Mouse (Mus musculus) right cerebral cortex, postnatal 14 days (tissue): ENCODE measurements around the gene Chsy1.

Experiments used
- DNase-seq: peaks from one replicate; pipeline ENCODE4 v3.0.0; 2022

Chsy1 gene

DNA sequence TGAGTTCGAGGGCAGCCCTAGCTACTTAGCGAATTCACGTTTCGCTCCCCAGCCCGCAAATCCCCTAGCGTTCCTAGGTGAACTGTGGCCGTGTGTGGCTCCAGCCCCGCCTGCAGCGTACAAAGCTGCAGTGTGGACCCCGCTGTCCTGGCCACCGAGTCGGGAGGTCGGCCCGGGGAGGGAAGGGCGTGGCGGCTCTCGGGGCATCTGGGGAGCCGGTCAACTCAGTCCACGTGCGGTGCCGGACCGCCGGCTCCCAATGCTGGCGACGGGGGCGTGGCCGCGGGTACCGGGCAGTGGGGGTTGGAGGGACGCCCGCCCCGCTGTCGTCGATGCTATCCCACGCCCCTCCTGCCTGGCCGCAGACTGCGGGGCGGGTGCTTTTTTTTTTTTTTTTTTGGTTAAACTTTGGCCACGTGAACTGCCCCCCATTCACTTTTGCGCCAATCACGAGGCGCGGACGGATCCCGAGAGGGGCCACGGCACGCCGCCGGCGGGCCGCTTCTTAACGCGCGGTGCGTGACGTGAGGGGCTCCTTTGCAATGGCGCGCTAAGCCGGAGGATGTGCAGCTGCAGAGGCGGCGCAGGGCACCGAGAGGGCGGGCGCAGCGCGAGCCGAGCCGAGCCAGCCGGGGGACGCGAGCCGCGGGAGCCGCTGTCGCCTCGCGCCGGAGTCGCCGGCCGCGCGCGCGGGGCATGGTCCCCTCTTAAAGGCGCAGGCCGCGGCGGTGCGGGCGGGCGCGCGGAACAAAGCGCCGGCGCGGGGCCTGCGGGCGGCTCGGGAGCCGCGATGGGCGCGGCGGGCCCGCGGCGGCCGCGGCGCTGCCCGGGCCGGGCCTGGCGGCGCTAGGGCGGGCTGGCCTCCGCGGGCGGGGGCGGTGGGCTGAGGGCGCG, at the start of gene Chsy1:
Chsy1 (plus strand) TSS at position 555 of the 894 bp plus-strand sequence.
- peak; percentile 92 for DNase-seq

DNA sequence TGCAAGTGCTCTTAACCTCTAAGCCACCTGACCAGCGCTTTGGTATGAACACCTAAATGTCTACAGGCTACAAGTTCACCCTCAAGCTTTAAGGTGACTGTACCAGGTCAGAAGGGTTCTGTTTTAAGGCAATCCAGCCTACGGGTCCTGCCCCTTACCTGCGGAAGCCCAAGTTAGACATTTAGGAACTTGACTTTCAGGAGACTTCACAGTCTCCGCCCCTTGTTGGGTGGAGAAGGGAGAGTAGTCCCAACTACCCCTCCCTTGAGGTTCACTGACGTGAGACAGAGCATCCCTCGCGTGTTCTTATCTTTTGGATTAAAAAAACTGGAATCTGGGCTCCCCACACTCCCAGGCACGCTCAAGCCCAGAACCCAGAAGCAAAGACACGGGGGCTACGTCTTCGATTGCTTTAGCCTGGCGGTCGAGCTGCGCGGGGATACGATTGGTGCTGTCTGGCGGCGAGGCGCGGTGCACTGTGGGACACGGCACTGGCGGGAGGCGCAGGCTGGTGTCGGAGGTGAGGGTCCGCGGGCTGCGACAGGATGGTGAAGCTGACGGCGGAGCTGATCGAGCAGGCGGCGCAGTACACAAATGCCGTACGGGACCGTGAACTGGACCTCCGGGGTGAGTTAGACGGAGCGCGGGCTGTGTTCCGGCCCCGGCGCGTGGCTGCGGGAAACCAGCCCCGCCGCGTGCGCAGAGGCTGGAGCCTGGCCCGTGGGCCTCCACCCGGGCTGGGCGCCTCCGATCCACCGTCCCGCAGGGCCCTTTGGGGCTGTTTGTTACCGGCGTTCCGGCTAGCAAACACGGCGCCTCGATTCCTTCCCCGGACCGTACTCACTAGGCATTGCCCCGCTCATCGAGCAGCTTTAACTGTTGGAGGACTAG, 49.0 kb upstream of the Chsy1 start:
- peak; percentile 88 for DNase-seq

DNA sequence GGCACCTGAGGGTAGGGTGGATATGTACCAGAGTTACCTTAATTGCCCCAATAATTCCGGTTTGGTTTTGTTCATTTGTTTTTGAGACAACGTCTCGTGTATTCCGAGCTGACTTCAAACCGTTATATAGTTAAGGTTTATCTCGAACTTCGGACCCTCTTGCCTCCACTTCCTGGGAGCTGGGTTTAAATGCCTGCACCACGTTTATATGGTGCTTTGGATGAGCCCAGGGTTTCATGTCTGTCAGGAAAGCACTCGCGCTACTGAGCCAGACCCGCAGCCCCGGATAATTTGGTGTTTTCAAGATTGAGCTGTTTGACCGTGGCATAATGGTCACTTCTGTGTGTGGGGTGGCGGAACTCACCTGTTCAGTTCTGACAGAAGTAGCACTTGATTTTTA, 48.3 kb upstream of the Chsy1 start:
- no peak for DNase-seq

DNA sequence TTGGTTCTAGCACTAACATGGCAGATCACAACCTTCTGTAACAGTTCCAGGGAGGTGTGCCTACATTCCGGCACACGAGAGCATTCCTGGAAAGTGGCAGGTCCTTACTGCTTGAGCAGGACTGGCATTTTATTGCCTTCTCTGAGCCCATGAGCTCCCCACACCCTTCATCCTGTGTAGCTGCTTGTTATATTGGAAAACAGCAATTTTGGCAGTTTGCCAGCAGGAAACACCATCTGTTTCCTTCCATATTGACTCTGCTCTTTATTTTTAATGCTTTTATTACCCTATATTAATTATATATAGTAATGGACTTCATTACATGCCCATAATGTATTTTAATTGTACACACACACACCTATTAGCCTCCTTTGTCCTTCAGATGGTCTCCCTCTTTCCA, 32.9 kb upstream of the Chsy1 start:
- no peak for DNase-seq

DNA sequence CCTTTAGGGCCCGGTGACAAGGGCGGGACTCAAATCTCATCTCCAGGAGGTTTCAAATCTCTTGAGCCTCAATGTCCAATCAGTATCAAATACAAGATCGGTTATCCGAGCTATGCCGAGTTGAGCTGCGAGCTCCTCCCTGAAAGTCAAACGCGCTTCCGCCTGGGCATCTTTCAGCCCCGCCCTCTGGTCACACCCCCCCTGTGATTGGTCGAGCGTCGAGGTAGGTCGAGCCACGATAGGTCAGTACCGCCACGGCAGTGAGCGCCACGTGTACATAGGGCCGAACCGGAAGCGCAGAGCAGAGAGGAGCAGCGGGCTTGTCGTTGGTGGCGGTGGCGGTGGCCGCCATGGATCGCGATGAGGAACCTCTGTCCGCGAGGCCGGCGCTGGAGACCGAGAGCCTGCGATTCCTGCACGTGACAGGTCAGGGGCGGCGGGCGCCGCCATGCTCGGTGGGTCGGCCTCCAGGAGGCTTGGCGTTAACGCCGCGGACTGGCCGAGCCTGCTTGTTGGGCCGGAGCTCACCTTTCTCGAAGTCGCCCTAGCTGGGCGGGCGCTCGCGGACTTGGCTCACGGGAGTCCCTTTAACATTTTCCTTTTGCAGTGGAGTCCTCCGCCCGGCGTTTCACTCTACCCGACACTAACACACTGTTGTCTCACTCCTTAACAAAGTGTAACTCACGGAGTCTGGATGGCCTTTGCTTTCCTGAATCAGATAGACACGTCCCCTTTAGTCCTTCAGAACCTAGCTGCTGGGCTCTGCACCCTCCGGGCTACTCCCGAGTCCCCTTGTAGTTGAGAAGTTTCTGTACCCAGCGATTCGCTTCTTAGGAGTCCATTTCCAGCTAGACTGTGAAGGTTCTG, 29.7 kb upstream of the Chsy1 start, which contains the start of gene Selenos:
Selenos (plus strand) TSS at position 286 of the 867 bp plus-strand sequence.
- DNase-seq: peak; percentile 95

DNA sequence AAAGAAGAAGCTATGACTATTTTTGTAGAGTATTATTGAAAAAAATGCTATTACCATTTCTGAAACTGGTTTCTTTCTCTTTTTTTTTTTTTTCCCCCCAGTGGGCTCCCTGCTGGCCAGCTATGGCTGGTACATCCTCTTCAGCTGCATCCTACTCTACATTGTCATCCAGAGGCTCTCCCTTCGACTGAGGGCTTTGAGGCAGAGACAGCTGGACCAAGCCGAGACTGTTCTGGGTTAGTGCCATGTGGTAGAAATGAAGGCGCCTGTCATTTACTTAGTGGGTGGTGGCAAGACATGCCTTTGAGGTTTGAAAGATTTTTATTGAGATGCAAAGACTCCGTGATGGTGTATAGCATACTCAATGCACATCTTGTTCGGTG, 29.1 kb upstream of the Chsy1 start:
- DNase-seq: no peak

DNA sequence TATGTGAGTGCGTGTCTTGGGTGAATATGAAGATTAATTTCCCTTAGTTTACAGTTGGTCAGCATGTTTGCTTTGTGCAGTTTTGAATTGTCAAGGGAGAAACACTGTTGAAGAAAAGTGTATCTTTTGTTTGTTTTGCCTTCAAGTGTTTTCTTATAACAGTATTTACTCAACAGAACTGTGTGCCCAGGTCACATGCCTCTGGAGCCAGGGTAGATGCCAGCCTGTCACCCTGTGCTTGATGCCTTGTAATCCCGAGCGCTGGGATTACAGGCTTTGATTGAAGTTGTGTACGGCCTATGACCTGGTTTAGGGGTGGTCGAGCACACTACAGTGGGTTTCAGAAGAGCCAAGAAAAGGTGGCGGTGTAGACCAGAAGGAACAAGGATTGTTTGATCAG, 25.6 kb upstream of the Chsy1 start:
- no peak for DNase-seq

DNA sequence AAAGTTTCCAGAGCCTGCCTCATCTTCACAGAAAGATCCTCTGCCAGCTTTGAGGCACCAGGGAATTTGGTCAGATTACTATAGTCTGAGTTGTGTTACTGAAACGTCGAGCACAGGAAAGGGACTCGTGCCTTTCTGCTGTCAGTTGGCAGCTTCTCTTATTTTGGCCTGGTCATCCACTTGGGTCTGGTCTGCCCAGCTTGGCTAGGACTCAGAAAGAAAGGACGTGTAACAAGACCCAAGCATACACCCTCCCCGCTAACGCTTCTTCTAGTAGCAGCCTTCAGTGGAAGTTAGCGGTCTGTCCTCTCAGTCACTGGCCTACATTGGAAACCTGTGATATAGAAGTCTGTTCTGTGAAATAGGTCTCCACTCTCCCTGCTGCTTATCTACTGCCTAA, 24.8 kb upstream of the Chsy1 start:
- DNase-seq: no peak

DNA sequence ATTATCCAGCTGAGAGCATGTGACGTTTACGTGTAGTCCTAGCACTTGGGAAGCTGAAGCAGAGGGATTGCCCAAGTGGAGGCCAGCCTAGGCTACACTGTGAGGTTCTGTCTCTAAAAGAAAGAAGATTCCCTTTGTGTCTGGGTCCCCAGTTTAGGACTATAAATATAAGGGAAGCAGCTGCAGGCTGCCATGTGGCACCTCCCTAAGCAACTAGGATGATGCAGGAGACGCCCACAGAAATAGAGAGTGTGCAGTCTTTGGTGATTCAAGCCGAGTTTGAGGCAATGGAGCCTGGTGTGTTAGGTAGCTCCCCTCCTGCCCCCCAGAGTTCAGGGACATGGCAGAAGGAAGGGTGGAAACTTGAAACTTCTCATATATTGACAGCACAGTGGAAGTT, 21.7 kb upstream of the Chsy1 start:
- no peak for DNase-seq

DNA sequence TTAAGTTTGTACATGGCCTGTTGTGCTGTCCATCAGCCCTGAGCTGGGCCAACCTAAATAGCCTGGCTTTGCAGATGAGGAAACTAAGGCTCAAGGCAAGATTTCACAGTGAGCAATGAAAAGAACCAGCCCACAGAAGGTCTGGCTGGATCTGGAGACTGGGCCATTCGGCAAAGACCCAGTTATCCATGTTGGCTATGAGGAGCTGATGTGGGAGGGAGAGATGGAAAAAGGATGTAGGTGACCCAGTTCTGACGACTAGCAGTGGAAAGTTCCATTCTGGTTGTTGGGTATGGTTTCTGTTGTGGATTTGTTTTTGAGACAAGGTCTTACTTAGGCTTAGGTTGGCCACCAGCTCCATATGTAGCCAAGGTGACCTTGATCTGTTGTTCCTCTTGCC, 21.2 kb upstream of the Chsy1 start:
- no peak for DNase-seq

DNA sequence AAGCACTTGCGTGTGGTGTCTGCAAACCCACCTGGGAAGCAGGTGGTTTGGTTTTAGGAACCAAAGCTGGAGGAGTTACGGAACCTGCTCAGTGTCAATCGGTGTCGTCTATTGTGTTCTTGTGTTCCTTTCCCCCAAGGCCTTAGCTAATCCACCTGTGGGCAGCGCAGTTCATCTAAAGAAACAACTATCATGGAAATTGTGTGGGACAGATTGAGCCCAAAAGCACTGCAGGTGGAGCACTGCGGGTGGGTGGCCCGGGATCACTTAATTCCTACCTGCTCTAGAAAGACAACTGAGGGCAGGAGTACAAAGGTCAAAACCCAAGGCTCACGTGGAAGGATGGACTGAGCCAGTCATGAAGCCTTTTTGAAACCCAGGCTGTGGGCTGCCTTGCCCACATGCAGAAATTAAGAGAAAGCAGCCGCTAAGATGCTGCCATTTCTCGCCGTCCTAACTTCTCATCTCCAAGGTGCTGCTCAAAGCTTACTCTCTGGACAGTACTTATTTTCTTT, 18.6 kb upstream of the Chsy1 start:
- no peak for DNase-seq

DNA sequence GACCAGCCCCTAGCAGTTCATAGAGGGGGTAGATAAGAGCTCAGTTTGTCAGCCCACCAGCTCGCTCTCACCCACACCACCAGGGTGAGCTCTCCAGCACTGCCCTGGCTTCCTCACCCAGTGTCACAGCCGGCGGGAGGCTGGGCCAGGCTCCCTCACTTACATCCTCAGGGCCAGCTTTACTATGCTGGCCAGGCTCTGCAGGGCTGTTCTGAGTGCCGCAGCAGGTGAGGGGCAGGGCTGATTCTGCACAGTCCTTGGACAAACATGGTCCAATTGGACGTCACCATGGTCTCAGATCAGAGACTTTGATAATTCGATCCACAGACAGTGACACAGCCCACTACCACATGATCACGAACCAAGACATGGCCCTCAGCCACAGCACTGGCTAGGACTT, 17.8 kb upstream of the Chsy1 start:
- DNase-seq: no peak

DNA sequence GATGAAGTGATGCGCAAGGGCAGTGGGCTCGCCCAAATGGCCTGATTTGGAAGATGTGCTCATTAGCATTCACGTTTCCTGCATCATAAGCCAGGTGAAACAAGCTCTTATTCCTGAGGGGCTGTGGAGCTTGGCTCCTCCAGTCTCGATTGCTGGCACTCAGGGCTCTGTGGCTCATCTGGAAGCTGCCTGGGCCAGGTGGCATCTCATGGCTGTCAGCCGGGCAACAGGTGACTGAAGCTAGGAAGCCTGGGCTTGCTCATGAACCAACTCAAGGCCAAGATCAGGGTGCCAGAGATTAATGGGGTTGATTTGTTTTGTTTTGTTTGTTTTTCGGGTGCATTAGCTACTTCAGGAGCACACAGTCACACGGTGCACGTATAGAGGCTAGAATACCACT, 16.7 kb upstream of the Chsy1 start:
- no peak for DNase-seq

DNA sequence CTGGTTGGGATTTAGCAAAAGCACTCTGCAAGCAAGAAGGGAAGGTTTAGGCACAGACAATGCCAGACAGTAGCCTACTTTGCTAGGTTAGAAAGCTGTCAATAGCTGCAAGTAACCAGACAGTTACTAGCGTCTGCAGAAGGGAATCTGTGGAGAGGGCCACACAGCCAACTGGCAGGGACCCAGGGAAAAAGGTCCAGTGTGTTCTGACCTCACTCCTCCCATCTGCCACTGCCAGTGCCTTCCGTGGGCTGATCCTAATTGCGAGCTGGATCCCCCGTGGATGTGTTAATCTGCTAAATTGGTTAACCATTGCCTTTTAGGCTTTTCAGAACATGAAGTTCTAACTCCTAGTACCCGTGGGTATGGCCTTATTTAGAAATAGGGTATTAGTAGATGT, 15.2 kb upstream of the Chsy1 start:
- no peak for DNase-seq

DNA sequence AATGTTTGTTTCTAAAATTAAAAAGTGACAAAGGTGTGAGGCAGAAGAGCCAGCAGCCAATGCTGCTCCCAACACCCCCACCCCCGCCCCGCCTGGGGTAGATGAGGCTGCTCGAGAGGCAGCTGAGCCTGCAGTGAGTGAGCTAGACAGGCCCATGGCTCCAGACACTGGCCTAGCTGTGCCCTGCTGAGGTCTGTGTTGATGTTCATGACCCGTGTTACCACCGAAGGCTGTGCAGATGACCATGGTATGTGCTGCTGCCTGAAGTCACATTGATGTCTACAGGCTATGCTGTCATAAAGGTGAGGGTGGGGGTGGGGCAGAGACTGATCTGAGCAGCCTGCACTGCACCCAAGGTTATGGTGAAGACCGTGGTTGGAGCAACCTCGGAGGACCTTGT, 10.5 kb upstream of the Chsy1 start:
- no peak for DNase-seq

DNA sequence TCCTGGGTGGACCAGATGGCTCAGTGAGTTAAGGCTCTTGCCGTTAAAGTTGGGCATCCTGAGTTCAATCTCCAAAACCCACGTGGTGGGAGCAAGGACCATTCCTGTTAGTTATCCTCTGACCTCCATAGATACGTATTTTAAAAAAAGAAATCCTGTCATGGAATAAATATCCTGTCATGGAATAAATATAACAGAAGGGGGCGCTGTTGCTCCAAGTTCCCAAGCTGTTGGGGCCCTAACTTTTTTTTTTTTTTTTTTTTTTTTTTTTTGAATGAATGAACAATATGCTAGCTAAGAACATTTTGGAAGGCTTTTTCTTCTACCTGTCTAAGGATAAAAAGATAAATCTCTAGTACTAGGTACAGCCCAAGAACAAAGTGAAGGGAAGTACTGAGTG, 7.4 kb upstream of the Chsy1 start:
- no peak for DNase-seq

DNA sequence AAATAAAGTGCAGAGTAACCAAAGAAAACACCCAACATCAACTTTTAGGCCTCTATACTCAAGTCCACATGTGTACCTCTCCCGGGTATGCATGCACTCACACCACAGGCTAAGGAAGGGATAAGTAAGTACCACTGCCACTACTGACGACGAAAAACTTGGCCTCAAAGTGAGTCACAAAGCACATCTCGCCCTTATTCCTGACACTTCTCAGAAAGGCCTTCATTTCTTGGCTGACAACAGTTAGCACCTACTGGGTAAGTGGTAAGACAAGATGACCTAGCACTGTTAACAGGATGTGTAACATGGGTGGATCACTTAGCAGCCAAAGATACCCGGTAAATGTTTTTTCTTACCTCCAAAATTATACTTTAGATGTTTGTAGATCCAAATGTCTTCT, 4.8 kb upstream of the Chsy1 start:
- no peak for DNase-seq

DNA sequence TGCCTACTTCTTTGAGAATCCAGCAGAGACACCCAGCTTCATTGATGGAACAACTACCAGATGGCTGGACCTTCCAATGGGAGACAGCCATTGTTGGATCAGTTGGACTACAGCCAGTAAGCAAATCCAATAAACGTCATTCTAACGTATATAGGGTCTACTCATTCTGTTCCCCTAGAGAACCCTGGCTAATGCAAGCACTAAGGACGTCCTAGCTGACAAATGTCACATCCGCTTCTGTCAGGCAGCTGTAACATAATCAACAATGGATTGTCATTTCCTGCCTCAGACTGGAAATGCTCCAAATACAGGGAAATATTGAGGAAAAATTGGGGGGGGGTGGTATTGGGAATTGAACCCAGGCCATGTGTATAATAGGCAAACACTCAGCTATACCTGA, 3.5 kb upstream of the Chsy1 start:
- DNase-seq: no peak

DNA sequence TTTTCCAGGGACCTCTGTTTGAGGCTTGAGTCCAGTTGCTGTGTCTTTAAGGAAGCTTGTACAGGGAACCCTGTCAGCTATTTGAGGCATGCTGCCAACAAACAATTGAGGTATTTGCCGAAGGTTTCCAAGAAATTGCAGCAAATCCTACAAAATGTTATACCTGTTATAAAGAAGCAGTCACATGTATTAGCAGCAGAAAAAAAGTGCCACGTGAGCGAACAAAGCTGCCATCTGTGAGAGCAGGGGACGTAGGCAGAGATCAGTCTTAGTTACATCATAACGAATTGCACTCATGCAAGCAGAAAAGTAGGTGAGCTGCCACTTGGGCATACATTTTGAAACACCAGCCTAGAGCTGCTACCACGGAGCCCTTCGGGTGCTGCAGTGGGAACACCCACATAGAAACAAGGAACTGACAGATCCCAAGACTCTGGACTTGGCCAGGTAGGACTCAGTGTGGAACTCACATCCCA, 2.7 kb upstream of the Chsy1 start:
- DNase-seq: no peak

DNA sequence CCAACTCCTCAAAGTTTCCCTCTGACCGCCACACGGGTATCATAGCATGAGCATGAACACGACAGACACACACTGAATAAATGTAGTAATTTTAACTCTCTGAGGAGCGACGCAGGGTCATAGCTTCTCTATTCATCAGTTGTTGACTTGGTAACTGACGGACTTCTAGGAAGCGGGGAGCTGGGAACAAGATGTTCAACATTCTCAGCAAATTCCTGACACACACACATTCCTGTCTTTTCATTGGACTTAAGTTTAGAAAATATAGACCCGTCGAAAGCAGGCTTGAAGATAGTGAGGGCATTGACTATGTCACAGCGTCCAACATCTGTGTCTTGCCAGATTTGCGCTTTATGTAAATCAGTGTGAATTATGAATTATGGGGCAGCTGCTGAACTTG, 2.1 kb upstream of the Chsy1 start:
- DNase-seq: no peak

DNA sequence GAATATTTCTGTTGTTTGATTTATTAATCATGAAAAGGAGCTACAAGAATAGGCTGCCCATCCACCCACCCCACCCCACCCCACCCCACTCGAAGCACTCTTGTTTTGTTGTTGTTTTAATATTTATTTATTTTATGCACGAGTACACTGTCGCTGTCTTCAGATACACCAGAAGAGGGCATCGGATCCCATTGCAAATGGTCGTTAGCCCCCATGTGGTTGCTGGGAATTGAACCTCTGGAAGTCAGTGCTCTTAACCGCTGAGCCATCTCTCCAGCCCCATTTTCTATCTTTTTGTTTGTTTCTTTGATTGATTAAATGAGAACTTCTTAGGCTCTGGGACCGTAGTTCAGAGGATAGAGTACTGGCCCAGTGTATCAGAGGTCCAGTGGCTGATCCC, 1.4 kb upstream of the Chsy1 start:
- DNase-seq: no peak

DNA sequence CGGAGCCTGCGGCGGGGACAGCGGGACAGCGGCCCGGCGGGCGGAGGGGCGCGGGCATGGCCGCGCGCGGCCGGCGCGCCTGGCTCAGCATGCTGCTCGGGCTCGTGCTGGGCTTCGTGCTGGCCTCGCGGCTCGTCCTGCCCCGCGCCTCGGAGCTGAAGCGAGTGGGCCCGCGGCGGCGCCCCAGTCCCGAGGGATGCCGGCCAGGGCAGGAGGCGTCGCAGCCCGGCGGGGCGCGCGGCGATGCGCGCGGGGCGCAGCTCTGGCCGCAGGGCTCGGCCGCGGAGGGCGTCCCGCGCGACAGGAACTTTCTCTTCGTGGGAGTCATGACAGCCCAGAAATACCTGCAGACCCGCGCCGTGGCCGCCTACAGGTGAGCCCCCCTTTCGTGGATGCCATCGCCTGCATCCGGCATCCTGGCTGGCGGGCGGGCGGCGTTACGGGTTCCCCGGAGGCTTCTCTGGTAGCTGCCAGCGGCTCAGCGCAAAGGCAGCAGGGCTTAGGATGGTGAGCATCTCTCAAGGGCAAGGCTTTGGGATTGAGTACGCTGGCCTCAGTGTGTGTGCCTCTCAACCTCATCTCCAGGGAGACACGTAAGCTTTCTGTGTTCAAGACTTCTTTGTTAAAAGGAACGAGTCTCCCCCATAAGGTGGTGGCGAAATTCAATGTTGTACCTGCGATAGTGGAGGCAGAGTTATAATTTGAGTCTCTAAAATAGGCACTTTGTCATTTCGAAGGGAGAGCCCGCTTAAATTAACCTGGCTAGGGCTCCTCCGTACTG, 730 bp downstream of the Chsy1 start:
- DNase-seq: peak; percentile 46
